Mouse (Mus musculus) ovary, adult 10 weeks (tissue): ENCODE measurements around the gene Chchd10. TPM values are rescaled to one million over a fixed set of nuclear protein-coding genes. Genes with fewer than 3 reads are reported as not detected.

Source experiments
- polyA plus RNA-seq: library from polyadenylated mRNA; stranded (reverse); fragments of 350-450 nt; fragmentation: Illumina TruSeq; extraction: RNeasy Lipid Tissue Mini Kit (QIAGEN cat#74804); gene quantifications from one replicate; pipeline ENCODE4 v1.2.3, GENCODE M21; 2014

The Chchd10 gene
- polyA plus RNA-seq = 19.5 TPM

DNA sequence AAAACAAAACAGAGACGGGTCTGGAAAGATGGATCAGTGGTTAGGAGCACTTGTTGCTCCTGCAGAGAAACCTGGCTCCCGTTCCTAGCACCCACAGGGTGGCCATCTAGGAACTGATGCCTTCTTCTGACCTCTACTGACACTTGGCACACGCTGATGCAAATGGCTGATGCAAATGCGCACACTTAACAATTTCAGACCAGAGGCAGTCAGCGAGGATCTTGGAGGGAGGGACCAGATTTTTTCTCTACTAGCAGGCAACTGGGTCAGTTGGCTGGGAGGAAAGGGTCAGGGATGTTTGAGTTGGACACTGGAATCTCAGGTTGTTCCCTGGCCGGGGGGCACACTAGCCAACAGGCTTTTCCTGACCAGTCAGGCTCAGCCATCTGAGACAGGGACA is at the start of gene Chchd10:
Gene Chchd10, plus strand, starts transcription at position 240 of the 400 bp plus-strand sequence.

GRCm38 (mm10) chr10:75893089-75893750 is 39.7 kb upstream of the Chchd10 start, which contains the start of gene Derl3:
TSS of gene Derl3 (plus strand) at chr10:75893413.

DNA sequence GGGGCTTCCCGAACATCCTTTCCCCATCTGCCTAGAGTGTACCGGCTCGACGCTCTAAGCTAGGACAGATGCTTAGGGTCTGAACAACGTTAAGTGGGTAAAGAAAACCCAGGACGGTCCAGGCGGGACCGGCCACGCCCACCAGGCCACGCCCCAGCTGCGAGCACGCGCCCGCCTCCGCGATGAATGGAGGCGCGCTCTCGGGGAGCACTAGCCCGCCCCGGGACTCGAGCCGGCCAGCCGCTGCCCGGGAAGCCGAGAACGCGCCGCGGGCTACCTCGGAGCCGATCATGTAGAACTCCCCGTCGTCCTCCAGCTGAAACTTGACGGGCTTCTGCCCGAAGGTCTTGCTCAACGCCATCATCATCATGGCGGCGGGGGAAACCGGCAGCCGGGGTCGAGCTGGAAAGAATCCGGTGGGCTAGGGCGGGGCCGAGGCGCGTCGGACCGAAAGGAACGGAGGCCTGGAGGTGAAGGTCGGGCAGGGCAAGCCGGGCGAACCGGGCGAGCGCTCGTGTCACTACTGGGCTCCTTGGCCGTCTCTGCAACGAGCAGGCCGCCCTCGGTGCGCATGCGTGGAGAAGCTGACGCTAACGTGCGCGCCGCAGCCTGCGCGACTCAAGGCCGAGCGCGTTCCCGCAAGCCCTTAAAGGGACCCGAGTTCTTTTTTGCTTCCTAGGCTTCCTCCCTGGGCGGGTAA is 11.8 kb upstream of the Chchd10 start, which contains the start of gene Smarcb1:
Gene Smarcb1, minus strand, starts transcription at position 592 of the 700 bp plus-strand sequence.

GRCm38 (mm10) chr10:75935680-75936541 is 3.0 kb downstream of the Chchd10 start, which contains the start of gene Mmp11:
TSS of gene Mmp11 (minus strand) at chr10:75936496.

GRCm38 (mm10) chr10:75940520-75940919 is 7.6 kb downstream of the Chchd10 start, which contains the start of gene Gm867:
TSS of gene Gm867 (minus strand) at chr10:75940672.

GRCm38 (mm10) chr10:75942736-75943477 is 10.0 kb downstream of the Chchd10 start, which contains the start of gene Vpreb3:
TSS of gene Vpreb3 (plus strand) at chr10:75943057.

GRCm38 (mm10) chr10:75954381-75954811 is 21.5 kb downstream of the Chchd10 start, which contains the start of gene Gm5134:
TSS of gene Gm5134 (plus strand) at chr10:75954514.

Other genes with a start within 250 kb of the Chchd10 start
- 7.4 TPM for gene Cabin1, start 168.8 kb upstream of the Chchd10 start, polyA plus RNA-seq
- gene Ddt, start 159.7 kb upstream of the Chchd10 start, polyA plus RNA-seq = 0.88 TPM
- gene Gm20441, start 152.2 kb upstream of the Chchd10 start, polyA plus RNA-seq = not detected
- 6.0 TPM for gene Gstt3, start 151.7 kb upstream of the Chchd10 start, polyA plus RNA-seq
- 3.3 TPM for gene Gstt1, start 134.5 kb upstream of the Chchd10 start, polyA plus RNA-seq
- gene Gstt4, start 110.6 kb upstream of the Chchd10 start, polyA plus RNA-seq = not detected
- gene Gstt2, start 95.7 kb upstream of the Chchd10 start, polyA plus RNA-seq = 2.9 TPM
- not detected for gene Mif, start 72.9 kb upstream of the Chchd10 start, polyA plus RNA-seq
- gene Derl3, start 39.7 kb upstream of the Chchd10 start, polyA plus RNA-seq = not detected
- gene Smarcb1, start 11.5 kb upstream of the Chchd10 start, polyA plus RNA-seq = 27.4 TPM
- gene Mmp11, start 3.4 kb downstream of the Chchd10 start, polyA plus RNA-seq = 19.8 TPM
- 1.8 TPM for gene Gm867, start 7.5 kb downstream of the Chchd10 start, polyA plus RNA-seq
- gene Vpreb3, start 9.9 kb downstream of the Chchd10 start, polyA plus RNA-seq = 3.6 TPM
- 0.26 TPM for gene Gm5134, start 21.4 kb downstream of the Chchd10 start, polyA plus RNA-seq
- 39.1 TPM for gene Zfp280b, start 99.5 kb downstream of the Chchd10 start, polyA plus RNA-seq
- 1.8 TPM for gene Slc5a4b, start 177.8 kb downstream of the Chchd10 start, polyA plus RNA-seq
- not detected for gene Slc5a4a, start 214.3 kb downstream of the Chchd10 start, polyA plus RNA-seq